In the genomic region with DNA sequence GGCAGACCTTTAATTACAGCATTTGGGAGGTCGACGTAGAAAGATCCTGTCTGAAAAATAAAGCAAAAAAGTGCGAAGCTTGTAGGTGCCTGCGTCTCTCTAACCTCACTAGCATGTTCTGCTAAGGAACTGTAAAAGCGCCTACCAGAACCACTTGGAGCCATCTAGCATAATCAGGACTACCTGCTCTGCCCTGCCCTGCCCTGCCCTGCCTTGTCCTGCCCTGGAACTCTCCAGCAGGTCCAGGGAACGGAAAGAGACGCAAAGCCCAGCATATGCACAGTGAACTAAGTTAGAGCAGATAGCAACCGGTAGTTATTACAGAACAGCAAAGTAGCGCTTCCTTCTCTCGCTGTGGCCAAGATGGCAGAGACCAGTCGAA, we compare ENCODE assay signal across 9 mouse cellular contexts. TPM values are rescaled to one million over a fixed set of nuclear protein-coding genes. Genes with fewer than 3 reads are reported as not detected.
DNase-seq lines count a peak whose midpoint lies in the region; ATAC-seq and TF ChIP-seq lines count a peak whose summit lies in the region.
"Had no signal": no experiment of that assay in that cellular context is flagged by ENCODE, and none has a peak within 500 bp of the region (broad histone marks: within the 10 kb centered on the region; RNA-seq: fewer than 3 reads in every experiment).

No protein-coding gene starts in this region.

- H3K27me3 ChIP-seq in kidney, postnatal 0 days (ENCODE audit: insufficient read depth, low read length): no peaks in the 10 kb centered on the region
- H3K27me3 ChIP-seq in forebrain, embryonic 14.5 days (replicated peaks; ENCODE audit: control insufficient read depth, insufficient read depth, low read length): no peaks in the 10 kb centered on the region
- H3K27me3 ChIP-seq in limb, embryonic 13.5 days: 0 out of 2 replicates have a peak, but pooled peaks cover 5% of the 10 kb centered on the region
- H3K27me3 ChIP-seq in neural tube, embryonic 15.5 days (replicated peaks): no peaks in the 10 kb centered on the region; the same call in 1 of the 2 replicates
- H3K27me3 ChIP-seq: Patski had no signal

- H3K36me3 ChIP-seq in kidney, postnatal 0 days (ENCODE audit: insufficient read depth, low read length): no peaks in the 10 kb centered on the region
- no peaks in the 10 kb centered on the region for H3K36me3 ChIP-seq in forebrain, embryonic 14.5 days (ENCODE audit: control insufficient read depth, insufficient read depth, low read length)
- no peaks in the 10 kb centered on the region for H3K36me3 ChIP-seq in limb, embryonic 13.5 days
- no peaks in the 10 kb centered on the region for H3K36me3 ChIP-seq in neural tube, embryonic 15.5 days

- no peaks in the 10 kb centered on the region for H3K9me3 ChIP-seq in kidney, postnatal 0 days (replicated peaks; ENCODE audit: low read length)
- no peaks in the 10 kb centered on the region for H3K9me3 ChIP-seq in forebrain, embryonic 14.5 days (replicated peaks; ENCODE audit: control insufficient read depth, low read length)
- H3K9me3 ChIP-seq in limb, embryonic 13.5 days: no peaks in the 10 kb centered on the region
- no peaks in the 10 kb centered on the region for H3K9me3 ChIP-seq in neural tube, embryonic 15.5 days (replicated peaks)

- H3K9ac ChIP-seq in kidney, postnatal 0 days (ENCODE audit: low read depth, low read length): no peak overlapping the region
- H3K9ac ChIP-seq in forebrain, embryonic 14.5 days (ENCODE audit: low read length): 0 out of 2 replicates have a peak overlapping the region, but pooled peaks have one; percentile 3
- H3K9ac ChIP-seq in limb, embryonic 13.5 days: no peak overlapping the region
- H3K9ac ChIP-seq in neural tube, embryonic 15.5 days (replicated peaks): no peak overlapping the region

- no peak overlapping the region for H3K4me3 ChIP-seq in kidney, postnatal 0 days (replicated peaks; ENCODE audit: low read depth, low read length)
- peak overlapping the region; percentile 45 for H3K4me3 ChIP-seq in forebrain, embryonic 14.5 days (ENCODE audit: low read depth, low read length)
- H3K4me3 ChIP-seq in limb, embryonic 13.5 days: peak overlapping the region; percentile 51; the same call in 1 of the 2 replicates
- peak overlapping the region; percentile 50 for H3K4me3 ChIP-seq in neural tube, embryonic 15.5 days (replicated peaks)

- TF ChIP-seq CTCF in kidney, postnatal 0 days (IDR thresholded peaks at IDR 0.05; ENCODE audit: low read depth): no peak; the same call in 1 of the 2 replicates

- H3K4me1 ChIP-seq in kidney, postnatal 0 days (replicated peaks; ENCODE audit: insufficient read depth, low read length): no peaks in the 10 kb centered on the region
- 0 out of 2 replicates have a peak, but pooled peaks cover 3% of the 10 kb centered on the region for H3K4me1 ChIP-seq in forebrain, embryonic 14.5 days (ENCODE audit: control insufficient read depth, insufficient read depth, low read length)
- H3K4me1 ChIP-seq in limb, embryonic 13.5 days: peaks cover 6% of the 10 kb centered on the region; the same call in 1 of the 2 replicates
- H3K4me1 ChIP-seq in neural tube, embryonic 15.5 days: peaks cover 11% of the 10 kb centered on the region

- no peak overlapping the region for H3K27ac ChIP-seq in kidney, postnatal 0 days
- H3K27ac ChIP-seq in forebrain, embryonic 14.5 days (ENCODE audit: low read depth, low read length): no peak overlapping the region
- no peak overlapping the region for H3K27ac ChIP-seq in limb, embryonic 13.5 days
- H3K27ac ChIP-seq in neural tube, embryonic 15.5 days (replicated peaks): no peak overlapping the region

- ATAC-seq in kidney, postnatal 0 days (replicated peaks; ENCODE audit: low FRiP score, low read depth): peak; percentile 34
- ATAC-seq in forebrain, embryonic 14.5 days: peak; percentile 38
- ATAC-seq in limb, embryonic 13.5 days (ENCODE audit: low FRiP score, low read depth): peak; percentile 60
- ATAC-seq in neural tube, embryonic 15.5 days (ENCODE audit: low FRiP score): peak; percentile 51

- no peak for DNase-seq in kidney, postnatal 0 days (ENCODE audit: low spot score)
- no peak for DNase-seq in kidney, adult 18-20 months
- DNase-seq in forebrain, embryonic 14.5 days (ENCODE audit: low spot score): no peak
- no peak for DNase-seq in cerebellum, adult 8-10 months
- no peak for DNase-seq in yolk sac, embryonic 10.5 days (ENCODE audit: low spot score)
- DNase-seq in urinary bladder, postnatal 4 days (ENCODE audit: low spot score in 2 of 2): no peak

- peak overlapping the region; percentile 86; the same call in 1 of the 2 replicates for H3K4me2 ChIP-seq in kidney, postnatal 0 days (ENCODE audit: low read length)
- peak overlapping the region; percentile 94 for H3K4me2 ChIP-seq in forebrain, embryonic 14.5 days (ENCODE audit: low read length)
- peak overlapping the region; percentile 94 for H3K4me2 ChIP-seq in limb, embryonic 13.5 days (replicated peaks)
- H3K4me2 ChIP-seq in neural tube, embryonic 15.5 days: peak overlapping the region; percentile 96

- WGBS in kidney, postnatal 0 days: 46% methylated on average over 11 of the region's 11 CpGs
- WGBS in forebrain, embryonic 14.5 days: 46% methylated on average over 11 of the region's 11 CpGs
- WGBS in limb, embryonic 13.5 days: 45% methylated on average over 11 of the region's 11 CpGs
- 49% methylated on average over 11 of the region's 11 CpGs for WGBS in neural tube, embryonic 15.5 days

RNA-seq across cellular contexts. Expression of gene Mfsd4b3, which starts 0.5 kb away (rescaled TPM):
- 7.8 and 8.7 TPM in 2 replicates for polyA plus RNA-seq in kidney, postnatal 0 days (2015; fragmentation: Nextera tagmentation; extraction: Ambion mirVana)
- polyA plus RNA-seq in forebrain, embryonic 14.5 days (2014; fragmentation: Nextera tagmentation; extraction: Ambion mirVana): 0.12 and 0.15 TPM in 2 replicates
- polyA plus RNA-seq in limb, embryonic 13.5 days (2015; fragmentation: Nextera tagmentation; extraction: Ambion mirVana): 0.22 and 0.24 TPM in 2 replicates
- 0.22 TPM in 1 of 2 replicates, not detected in the other for polyA plus RNA-seq in neural tube, embryonic 15.5 days (2015; fragmentation: Nextera tagmentation; extraction: Ambion mirVana)

RNA-seq across cellular contexts. Expression of gene Mfsd4b5, which starts 26.0 kb away (rescaled TPM):
- 11.8 and 13.3 TPM in 2 replicates for polyA plus RNA-seq in kidney, postnatal 0 days (2015; fragmentation: Nextera tagmentation; extraction: Ambion mirVana)
- not detected in 2 replicates for polyA plus RNA-seq in forebrain, embryonic 14.5 days (2014; fragmentation: Nextera tagmentation; extraction: Ambion mirVana)
- polyA plus RNA-seq in limb, embryonic 13.5 days (2015; fragmentation: Nextera tagmentation; extraction: Ambion mirVana): 0.09 TPM in 1 of 2 replicates, not detected in the other
- 0.10 TPM in 1 of 2 replicates, not detected in the other for polyA plus RNA-seq in neural tube, embryonic 15.5 days (2015; fragmentation: Nextera tagmentation; extraction: Ambion mirVana)

RNA-seq across cellular contexts. Expression of gene Mfsd4b2, which starts 33.7 kb away (rescaled TPM):
- polyA plus RNA-seq in kidney, postnatal 0 days (2015; fragmentation: Nextera tagmentation; extraction: Ambion mirVana): not detected in 2 replicates
- polyA plus RNA-seq in forebrain, embryonic 14.5 days (2014; fragmentation: Nextera tagmentation; extraction: Ambion mirVana): not detected in 2 replicates
- not detected in 2 replicates for polyA plus RNA-seq in limb, embryonic 13.5 days (2015; fragmentation: Nextera tagmentation; extraction: Ambion mirVana)
- polyA plus RNA-seq in neural tube, embryonic 15.5 days (2015; fragmentation: Nextera tagmentation; extraction: Ambion mirVana): not detected in 2 replicates

Comparison
In these comparisons a context has a peak if more than half of its experiments do, and no peak if none do; other contexts are left out.
1. RNA of gene Mfsd4b5, which starts 26.0 kb away (polyA plus RNA-seq): 11.8 to 13.3 TPM in kidney, postnatal 0 days; 0.09 TPM in limb, embryonic 13.5 days, 0.10 TPM in neural tube, embryonic 15.5 days and not detected in forebrain, embryonic 14.5 days; every median in the first group is over 10 times any median in the second.
2. Peak in every context shown above with its lines, with median percentiles within 50 percentile points of each other: ATAC-seq and H3K4me2 ChIP-seq.